Mouse (Mus musculus): ENCODE measurements around the gene Olfr1341.

The Olfr1341 gene

DNA sequence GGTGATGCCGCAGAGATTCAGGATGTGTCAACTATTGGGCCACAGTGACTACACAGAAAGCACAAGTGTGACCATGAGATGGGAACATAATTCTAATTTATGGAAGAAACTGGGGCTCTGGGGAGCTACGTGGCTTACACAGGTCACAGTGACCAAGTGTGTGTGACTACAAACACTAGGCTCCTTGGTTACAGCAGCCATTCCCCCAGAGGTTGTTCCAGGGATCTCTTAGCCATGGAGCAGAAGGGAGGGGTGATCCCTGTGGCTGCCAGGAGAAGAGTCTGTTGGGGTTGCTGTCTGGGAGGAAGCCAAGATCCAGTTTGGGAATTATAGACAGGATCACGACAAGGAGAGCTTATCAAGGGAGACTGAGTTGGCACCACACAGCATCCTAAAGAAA, at the start of gene Olfr1341:
TSS of gene Olfr1341 (plus strand) at position 301 of the 400 bp plus-strand sequence.
- DNase-seq = no peak

DNA sequence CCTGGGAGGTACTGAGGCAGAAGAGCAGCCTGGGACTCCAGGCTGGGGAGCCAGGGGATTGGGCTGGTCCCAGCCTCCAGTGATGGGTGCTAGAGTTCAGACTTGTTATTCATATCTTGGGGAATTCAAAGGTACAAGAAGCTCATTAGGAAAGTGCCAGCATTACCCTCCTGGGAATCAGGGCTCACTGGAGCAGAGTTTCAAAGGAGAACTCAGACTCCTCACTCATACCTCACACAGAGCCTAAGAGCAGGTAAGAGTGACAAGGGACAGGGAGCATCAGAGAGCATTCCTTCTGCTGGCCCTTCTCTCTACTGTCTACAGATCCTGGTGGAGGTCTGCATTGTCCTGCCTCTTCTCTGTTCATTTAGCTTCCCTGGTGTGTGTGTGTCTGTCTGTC, 44.7 kb upstream of the Olfr1341 start, which contains the start of gene Olfr62:
TSS of gene Olfr62 (plus strand) at position 301 of the 400 bp plus-strand sequence.
- no peak for DNase-seq

GRCm38 (mm10) chr4:118687086-118687485, 16.2 kb upstream of the Olfr1341 start:
- DNase-seq = no peak

DNA sequence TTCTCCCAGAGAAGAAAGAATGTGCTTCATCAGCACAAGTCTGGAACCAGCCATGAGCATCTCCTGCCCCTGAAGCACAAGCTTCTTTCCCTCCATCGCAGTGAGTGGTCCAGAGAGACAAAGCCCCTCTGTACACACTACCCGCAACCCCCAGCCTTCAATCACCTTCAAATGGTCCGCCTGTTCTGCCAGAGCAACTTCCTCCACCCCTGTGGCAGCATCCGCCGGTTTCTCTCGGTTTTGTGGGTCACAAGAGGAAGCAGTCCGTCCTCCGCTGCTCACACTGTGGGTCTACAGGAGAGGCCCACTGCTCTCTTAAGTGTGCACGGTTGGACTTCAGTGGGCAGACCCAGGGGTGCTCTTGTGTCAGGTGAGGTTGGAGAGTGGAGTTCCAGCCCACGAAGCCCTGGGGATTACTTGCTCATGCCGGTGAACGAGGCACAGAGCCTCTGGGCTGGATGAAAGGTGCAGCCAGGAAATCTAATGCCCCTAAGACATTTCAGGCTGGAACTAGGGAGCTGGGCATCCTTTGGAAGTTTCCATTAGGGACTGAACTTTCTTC, 10.8 kb upstream of the Olfr1341 start, which contains the start of gene Olfr1342:
TSS of gene Olfr1342 (minus strand) at position 345 of the 562 bp plus-strand sequence.
- no peak for DNase-seq

- no peak for DNase-seq
These were observed 9.5 kb upstream of the Olfr1341 start for GRCm38 (mm10) chr4:118693812-118694211.

DNA sequence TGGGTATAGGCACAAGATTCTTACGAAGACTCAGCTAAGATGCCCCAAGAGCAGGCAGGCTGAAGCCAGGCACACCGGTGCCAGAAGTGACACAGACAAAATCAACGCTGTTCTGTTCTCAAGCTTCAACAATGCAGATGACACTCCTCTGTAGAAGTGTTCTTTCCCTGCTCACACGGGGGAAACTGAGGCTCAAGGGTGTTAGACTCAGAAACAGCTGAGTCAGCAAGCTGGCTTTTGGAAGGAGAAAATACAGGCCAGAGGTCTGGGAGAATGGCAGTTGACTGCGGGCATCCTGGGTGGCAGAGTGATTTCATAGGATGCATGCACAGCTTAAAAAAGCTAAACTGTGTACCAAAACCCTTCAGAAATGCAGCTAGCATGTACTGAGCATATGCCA, 4.8 kb downstream of the Olfr1341 start:
- DNase-seq = no peak

DNA sequence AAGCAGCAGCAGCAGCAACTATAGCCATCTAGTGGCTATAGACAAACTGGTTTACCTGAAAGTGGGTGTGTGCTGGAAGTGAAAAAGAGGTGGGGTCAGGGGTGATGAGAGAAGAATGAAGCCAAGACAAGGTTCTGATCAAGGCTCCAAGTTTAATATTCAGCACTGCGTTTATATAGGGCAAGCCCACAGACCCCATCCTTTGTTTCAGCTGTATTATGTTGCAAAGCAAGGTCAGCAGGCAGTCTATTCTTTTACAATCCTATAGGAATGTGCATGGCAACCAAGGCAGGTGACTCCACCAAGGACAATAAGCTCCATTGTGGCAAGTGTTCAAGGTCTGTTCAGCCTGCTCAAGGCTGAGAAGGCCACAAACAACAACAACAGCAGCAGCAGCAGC, 8.3 kb downstream of the Olfr1341 start:
- no peak for DNase-seq

DNA sequence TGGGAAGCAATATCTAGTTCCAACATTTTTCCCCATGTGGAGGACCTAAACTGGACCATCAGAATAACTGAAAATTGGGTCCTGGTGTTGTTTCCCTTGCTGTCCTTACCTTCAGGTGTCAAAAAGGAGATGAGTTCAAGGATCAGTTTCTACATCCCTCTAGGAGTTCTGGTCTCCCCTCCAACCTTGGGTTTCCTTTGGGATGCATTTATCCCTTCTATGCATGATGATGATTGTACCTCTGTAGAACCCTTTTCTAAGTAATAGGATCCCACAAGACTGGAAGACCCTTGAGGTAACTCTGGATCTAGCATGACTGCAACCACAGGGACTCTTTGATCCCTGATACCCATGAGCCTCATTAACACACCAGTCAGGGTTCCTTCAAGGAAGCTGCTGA, 16.5 kb downstream of the Olfr1341 start, which contains the start of gene Olfr1340:
TSS of gene Olfr1340 (plus strand) at position 301 of the 400 bp plus-strand sequence.
- DNase-seq = no peak

DNA sequence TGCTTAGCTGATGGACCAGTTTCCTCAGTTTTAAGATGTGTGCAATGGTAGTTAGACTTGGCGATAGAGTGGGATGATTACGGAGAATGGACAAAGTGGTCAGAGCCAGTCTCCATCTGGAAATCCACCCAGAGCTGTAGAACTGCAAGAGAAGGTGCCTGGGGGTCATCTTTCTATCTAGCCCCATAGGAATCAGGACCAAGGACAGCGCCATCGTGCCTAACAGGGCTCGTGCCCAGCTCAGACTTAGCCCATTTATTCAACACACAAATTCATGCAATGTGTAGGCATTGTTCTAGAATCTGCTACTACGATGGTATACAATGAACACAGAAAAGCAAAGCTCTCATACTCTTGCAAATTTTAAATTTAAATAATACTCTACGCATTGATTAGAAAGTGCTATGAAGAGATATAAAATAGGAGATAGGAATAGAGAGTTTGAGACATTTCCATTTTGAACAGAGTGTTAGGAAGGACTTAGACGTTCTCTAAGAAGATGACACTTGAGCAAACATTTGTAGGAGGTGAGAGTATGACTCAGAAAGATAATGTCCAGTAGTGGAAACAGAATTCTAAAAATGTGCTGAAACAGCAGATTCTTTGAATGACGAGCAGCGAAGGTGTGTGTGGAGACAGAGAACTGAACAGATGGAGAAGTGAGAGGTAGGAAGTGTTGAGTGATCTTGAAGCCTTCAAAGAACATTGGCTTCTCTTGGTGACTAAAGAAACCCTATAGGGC, 18.6 kb downstream of the Olfr1341 start:
- peak; percentile 9 for DNase-seq

DNA sequence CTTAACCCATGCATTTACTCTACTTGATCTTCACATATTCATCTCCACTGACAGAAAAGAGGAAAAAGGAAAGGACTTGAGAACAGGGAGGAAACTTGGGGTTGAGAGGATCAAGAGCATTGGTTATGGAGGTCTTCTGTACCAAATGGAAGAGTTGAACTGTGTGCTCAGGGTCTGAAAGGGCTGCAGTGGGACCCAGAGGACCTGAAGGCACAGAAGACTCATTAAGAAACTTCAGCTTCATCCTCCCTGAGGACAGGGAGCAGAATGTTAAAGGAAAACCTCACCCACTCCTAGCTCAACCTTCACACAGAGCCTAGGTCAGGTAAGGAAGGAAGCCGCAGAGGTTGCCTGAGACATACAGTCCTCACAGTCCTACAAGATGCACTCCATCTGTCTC, 28.6 kb downstream of the Olfr1341 start, which contains the start of gene Olfr1339:
TSS of gene Olfr1339 (plus strand) at position 301 of the 400 bp plus-strand sequence.
- no peak for DNase-seq

DNA sequence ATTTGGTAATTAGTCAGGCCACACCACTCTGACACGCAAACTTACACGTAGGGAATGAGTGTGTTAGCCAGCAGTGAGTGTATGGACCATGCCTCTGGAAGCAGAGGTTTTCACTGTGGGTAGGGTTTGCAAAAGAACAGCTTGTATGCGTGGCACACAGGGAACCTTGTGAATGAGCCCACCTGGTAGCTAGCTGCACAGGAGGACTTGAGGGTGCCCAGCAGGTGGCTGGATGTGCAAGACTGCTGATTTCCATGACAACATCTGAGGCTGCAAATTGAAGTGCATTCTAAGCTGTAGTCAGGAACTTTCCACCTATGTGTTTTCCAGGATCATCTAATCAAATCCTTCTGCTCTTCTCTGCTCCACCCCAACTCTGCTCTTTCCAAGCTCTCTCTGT, 36.3 kb downstream of the Olfr1341 start:
- DNase-seq = no peak

DNA sequence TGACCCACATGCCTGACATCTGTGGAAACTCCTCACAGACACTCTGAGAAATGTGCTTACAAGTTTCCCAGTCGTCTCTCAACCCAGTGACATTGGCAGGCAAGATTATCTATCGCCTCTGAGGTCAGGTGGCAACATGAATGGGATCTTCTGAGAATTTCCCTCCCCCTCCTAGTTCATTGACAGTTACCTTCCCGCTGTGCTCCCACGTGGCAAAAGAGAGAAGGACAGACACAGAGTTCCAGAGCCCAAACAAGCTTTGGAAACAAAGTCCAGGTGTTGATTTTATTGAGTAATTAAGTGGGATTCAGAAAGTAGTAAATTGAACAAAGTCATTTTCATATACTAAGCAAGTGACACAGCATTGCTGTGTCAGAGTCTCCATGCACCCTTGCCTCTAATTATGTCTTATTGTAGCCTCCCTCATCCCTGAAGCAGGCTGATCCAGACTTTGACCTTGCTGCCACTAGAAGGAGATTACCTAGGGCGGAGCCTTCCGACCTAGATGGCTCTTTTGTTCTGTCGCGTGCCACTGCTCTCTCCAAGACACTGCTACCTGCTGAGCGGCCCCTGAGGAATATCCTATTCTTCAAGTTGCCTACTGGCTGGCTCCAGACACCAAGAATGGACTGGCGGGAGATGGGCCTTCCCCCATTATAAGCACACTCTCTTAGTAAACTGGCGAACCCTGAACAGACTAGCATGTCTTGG, 37.8 kb downstream of the Olfr1341 start:
- no peak for DNase-seq

DNA sequence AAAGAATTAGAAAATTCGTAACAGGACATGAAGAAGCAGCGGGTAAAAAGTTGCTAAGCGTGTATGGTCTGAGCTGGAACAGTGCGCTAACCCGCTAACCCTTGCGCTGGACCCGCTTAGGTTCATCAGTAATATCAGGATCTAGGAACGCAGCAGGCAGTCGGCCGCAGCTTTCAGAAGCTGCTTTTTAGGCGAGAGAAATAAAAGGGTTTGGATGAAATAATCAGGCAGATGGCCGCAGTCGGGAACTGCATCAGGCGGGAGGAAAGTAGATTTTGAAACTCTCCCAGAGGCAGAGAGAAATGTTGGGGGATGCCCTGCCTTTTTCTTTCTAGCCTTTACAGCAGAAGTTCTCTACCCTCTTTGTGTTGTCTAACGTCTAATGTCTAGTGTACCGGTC, 38.6 kb downstream of the Olfr1341 start:
- DNase-seq = no peak

GRCm38 (mm10) chr4:118758637-118759036, 55.3 kb downstream of the Olfr1341 start, which contains the start of gene Olfr1338:
Gene Olfr1338 (minus strand): TSS chr4:118758737.
- no peak for DNase-seq
